Mouse (Mus musculus) CD4-positive, CD25-positive, alpha-beta regulatory T cell, adult 4 months (primary cell): ENCODE results near the gene Smim14. TPM values are rescaled to one million over a fixed set of nuclear protein-coding genes. Genes with fewer than 3 reads are reported as not detected.

Source experiments
- ATAC-seq: one replicate; pipeline ENCODE4 v1.8.0; 2017
- polyA plus RNA-seq, 2 experiments: library from polyadenylated mRNA; unstranded; fragments of 100-300 nt; shearing (Covaris generic); gene quantifications; one replicate each; pipeline ENCODE4 v1.2.1; 2017

The Smim14 gene
- polyA plus RNA-seq, 2 experiments from 2014 or later = 155 to 157 TPM

GRCm38 (mm10) chr5:65459454-65459853 lies 77.5 kb downstream of the Smim14 start:
- no peak for ATAC-seq

DNA sequence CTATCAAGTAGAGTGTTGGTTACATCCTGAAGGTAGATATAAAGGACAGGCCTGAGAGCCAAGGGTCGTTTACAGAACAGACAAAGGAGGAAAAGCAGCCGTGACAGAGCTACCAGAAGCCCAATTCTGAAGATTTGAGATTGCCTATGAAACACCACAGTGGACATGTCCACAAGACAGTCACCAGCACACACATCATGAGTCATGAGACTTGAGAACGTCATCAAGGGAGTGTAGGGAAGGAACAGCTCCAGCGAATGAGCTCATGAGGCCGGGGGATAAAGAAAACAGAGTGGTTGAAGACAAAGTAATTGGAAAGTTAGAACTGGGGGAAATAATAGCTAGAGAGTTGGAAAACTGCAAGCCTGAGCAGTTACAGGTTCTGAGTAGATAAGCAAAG lies 79.1 kb downstream of the Smim14 start:
- no peak for ATAC-seq

DNA sequence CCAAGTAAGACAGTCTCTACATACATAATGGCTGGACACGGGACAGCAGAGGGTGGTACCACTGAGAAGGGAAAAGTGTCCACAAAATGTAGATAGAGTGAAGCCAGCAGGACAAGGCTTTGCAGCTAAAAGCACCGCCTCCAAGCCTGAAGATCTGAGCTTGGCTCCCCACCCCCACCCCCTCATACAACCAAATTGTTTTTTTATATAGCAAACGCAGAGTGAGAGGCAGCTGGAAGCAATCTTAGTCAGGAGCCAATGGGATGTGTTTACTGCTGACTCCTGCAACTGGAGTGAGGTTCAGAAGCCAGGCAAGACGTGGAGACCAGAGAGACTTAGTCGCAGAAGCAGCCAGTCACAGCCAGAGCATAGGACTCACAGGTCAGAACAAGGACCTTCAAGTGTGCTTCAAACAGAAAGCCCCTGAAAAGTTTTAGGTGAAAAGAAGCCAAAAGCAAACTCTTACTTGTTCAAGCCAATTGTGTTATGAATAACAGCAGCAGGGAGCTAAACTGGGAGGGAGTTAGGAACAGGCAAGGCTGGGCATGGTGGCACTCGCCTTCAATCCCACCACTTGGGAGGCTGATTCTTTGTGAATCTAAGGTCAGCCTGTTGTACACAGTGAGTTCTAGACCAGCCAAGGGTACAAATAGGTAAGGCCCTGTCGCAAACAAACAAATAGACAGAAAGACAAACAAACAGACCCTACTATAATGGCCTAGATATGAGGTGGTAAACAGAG lies 79.7 kb downstream of the Smim14 start:
- no peak for ATAC-seq

DNA sequence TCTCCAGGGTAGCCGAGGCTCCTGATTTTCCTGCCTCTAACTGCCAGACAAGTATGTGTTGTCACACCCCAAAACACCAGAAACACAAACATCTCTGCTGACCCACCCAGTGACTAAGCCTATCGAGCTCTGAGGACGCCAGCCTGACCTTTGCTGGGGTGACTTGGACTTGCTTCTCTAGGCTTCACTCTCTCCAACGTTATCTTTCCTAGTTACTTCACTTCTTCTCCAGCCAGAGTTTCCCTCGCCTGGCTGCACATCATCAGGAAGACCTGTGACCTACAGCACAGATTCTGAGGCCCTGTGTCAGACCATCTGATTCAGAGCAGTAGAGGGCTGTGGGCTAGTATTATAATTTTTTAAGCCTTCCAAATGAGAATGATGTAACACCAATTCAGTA lies 82.2 kb downstream of the Smim14 start:
- no peak for ATAC-seq

DNA sequence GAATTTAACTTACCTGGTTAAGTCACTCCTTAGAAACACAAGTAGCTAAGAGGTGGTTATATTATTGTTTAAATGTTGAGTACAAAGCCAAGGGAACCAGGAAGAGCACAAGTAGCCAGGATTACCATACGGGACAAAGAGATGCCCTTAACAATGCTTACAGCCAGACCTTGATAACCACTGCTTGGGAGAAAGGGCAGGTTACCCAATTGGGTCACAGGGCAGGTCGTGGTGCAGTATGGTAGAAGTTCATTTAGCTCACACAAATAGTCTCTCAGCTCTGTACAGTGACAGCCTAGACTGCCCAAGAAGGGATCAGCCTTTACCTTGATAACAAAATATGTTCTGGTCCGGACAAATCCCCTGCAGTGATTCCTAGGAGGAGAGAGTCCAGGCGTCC lies 88.0 kb downstream of the Smim14 start:
- ATAC-seq = no peak

- ATAC-seq = no peak
These were observed 89.2 kb downstream of the Smim14 start for GRCm38 (mm10) chr5:65447826-65448225.

- ATAC-seq = no peak
These were observed 90.2 kb downstream of the Smim14 start for GRCm38 (mm10) chr5:65446756-65447155.

DNA sequence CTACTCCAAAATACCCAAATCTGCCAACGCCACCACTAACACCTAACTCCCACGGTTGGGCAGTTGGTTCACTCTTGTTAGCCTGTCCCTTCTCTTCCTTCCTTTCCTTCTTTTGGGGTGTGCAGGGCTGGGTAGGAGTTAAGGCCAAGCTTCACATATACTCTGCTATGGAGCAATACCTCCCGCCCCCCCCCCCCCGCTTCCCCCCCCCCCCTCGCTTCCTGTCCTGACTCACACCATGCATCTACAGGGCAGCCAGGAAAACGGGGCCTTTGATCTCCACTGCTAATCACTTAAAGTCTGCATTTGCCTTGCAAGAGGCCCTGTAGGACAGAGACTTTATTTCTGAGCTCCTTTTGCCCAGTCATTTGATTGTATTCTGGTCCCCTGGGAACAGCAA lies 92.0 kb downstream of the Smim14 start:
- no peak for ATAC-seq

DNA sequence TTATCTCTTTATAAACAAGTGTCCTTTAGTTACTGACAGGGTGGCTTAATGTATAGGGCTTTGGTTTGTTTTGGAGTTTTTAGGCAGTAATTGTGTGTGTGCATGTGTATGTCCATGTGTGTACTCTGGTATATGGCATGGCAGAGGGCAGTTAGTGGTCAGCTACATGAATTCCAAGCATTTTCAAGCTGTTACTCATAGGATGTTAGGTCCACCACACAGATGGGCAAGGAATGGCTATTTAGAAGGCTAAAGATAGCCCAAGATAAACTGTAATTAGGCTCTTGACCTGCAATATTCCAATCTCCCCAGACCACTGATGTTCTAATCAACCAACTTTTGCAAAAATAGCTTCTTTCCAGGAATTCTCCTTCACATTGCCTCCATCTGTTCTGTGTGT lies 98.9 kb downstream of the Smim14 start:
- no peak for ATAC-seq

DNA sequence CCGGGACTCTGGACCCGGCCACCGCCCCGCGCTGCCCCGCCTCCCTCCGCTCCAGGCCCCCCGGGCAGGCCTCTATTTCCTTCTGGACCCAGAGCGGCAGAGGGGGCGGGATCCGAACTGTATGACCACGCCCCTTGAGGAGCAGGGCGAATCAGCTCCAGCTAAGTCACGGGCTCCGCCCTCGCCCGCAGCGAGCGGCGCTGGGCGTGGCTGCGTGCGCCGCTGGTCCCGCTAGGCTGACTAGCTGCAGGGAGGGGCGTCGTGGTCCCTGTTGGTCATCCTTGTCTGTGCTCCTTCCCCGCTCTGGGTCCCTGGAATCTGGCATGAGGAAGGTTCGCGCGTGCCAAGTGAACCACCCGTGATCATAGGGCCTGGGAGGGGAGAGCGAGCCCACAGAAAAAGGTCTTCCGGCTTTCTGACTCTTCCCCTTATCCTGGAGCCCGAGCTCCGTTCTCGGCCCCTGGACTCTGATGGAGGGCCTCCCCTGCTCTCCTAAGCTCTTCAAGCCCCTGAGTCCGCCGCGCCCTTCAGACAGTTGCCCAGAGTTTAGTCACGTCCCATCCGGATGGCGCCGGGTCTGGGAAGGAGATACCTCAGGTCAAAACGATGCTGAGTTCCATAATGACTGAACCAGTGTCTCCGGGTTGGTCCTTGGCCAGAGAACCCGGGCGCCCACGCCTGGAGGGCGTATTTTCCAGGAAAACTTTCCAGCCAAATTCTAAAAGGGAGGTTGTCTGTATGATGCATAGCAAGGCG lies 101.0 kb downstream of the Smim14 start, which contains the start of gene Ugdh:
Gene Ugdh, minus strand, starts transcription at position 144 of the 756 bp plus-strand sequence.
- ATAC-seq = peak; percentile 97

GRCm38 (mm10) chr5:65435363-65435805 lies 101.6 kb downstream of the Smim14 start:
- ATAC-seq = peak; percentile 10

- ATAC-seq = no peak
These were observed 102.3 kb downstream of the Smim14 start for GRCm38 (mm10) chr5:65434471-65435362.

GRCm38 (mm10) chr5:65429441-65429840 lies 107.5 kb downstream of the Smim14 start:
- ATAC-seq = no peak

DNA sequence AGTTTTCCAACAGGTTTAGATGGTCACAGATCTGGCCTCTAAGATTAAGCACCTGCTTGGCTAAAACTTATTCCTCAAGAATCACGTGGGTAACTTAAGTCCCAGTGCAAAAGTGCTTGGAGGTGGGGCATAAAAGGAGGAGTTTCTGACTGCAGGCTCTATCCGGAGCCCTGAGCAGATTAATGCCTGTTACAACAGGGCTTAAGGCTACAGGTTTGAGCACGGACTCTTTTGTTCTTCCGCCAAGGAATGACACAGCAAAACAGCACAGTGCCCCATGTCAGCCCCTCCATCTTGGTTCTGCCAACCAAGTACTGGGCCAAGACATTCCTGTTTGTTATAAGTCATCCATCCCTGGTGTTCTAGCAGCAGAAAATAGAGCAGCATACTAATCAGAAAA lies 108.7 kb downstream of the Smim14 start:
- no peak for ATAC-seq

GRCm38 (mm10) chr5:65425251-65425650 lies 111.7 kb downstream of the Smim14 start:
- ATAC-seq = no peak

GRCm38 (mm10) chr5:65424215-65424614 lies 112.8 kb downstream of the Smim14 start:
- no peak for ATAC-seq

- ATAC-seq = no peak
These were observed 114.2 kb downstream of the Smim14 start for GRCm38 (mm10) chr5:65422803-65423202.

DNA sequence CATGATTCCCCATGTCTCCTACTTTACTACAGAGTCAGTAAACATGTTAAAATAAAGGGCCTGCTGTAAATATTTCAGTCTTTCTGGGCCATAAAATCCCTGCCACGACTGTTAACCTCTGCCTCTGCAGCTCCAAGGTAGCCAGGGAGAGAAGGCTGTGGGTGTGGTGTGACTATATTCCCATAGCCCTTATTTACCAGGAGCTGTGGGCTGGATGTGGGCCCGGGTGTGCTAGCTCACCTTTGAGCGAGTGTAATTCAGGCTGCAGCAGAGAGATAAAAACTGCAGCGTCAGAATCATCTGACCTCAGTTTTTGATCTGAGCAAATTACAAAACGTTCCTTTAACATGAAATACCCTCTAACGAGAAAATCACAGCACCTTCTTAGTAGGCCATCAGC lies 116.2 kb downstream of the Smim14 start:
- no peak for ATAC-seq

- ATAC-seq = no peak
These were observed 117.8 kb downstream of the Smim14 start for GRCm38 (mm10) chr5:65419136-65419535.

GRCm38 (mm10) chr5:65415653-65416458 lies 121.1 kb downstream of the Smim14 start:
- no peak for ATAC-seq

DNA sequence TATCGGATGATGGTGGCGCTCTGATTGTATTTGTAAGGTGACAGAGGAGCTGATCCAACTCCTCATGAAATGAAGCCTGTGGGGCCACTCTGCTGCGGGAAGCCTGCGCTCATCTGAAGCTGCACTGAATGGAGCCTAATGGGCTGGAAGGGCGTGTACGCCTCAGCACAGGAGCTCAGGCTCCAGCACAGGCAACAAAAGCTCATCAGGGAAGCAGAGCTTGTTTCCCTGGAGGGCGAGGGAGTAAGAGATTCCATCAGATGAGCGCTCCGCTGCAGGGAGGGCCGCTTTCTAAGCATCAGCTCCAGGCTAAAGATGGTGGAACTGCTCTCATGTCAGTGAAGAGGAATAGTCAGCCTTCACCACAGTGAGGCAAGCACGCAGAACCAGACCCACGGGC lies 129.0 kb downstream of the Smim14 start:
- ATAC-seq = no peak
